Mouse (Mus musculus) thymus, adult 2 months (tissue): ENCODE results near the gene Ssna1. TPM values are rescaled to one million over a fixed set of nuclear protein-coding genes. Genes with fewer than 3 reads are reported as not detected.

ENCODE experiments used
- DNase-seq: peaks from one replicate; pipeline ENCODE4 v3.0.0; 2021
- H3K27ac ChIP-seq: fragments of 200-500 bp; 2 replicates; pipeline ENCODE4 v1.5.1; 2012; ENCODE audit warnings: low read length, control low read depth; ENCODE audit not compliant: control insufficient read depth, insufficient read depth
- H3K27me3 ChIP-seq: fragments of 200-500 bp; 2 replicates; pipeline ENCODE4 v1.6.1; 2012; ENCODE audit warnings: mild to moderate bottlenecking, low read length, moderate library complexity, mixed read lengths; ENCODE audit not compliant: control insufficient read depth, insufficient read depth
- H3K36me3 ChIP-seq: fragments of 200-500 bp; 2 replicates; pipeline ENCODE4 v1.6.1; 2012; ENCODE audit warnings: mild to moderate bottlenecking, low read length, moderate library complexity; ENCODE audit not compliant: control insufficient read depth, insufficient read depth
- H3K4me1 ChIP-seq: fragments of 200-500 bp; replicated peaks from 2 replicates; pipeline ENCODE4 v1.6.1; 2012; ENCODE audit warnings: low read length; ENCODE audit not compliant: control insufficient read depth, insufficient read depth
- H3K4me3 ChIP-seq: fragments of 200-500 bp; 2 replicates; pipeline ENCODE4 v1.5.1; 2012; ENCODE audit warnings: mild to moderate bottlenecking, low read length, control low read depth, moderate library complexity; ENCODE audit not compliant: control insufficient read depth, insufficient read depth
- CTCF ChIP-seq: fragments of 200-500 bp; IDR thresholded peaks from 2 replicates; pipeline ENCODE4 v1.5.1; 2012; ENCODE audit warnings: mild to moderate bottlenecking, control low read depth, low read length, moderate library complexity, borderline replicate concordance; ENCODE audit not compliant: control insufficient read depth, poor library complexity, insufficient read depth; ENCODE audit errors: extremely low read depth
- POLR2A ChIP-seq: fragments of 200-500 bp; IDR thresholded peaks from 2 replicates; pipeline ENCODE4 v1.6.1; 2012; ENCODE audit warnings: mild to moderate bottlenecking, low read length, control low read depth, moderate library complexity; ENCODE audit not compliant: control insufficient read depth, poor library complexity, insufficient read depth; ENCODE audit errors: extremely low read depth
- WGBS: fragments of 180-500 bp; shearing (Covaris S2); methylation state at CpG from one replicate; pipeline ENCODE4 v1.1.7; 2018; 5-methylcytosine and 5-hydroxymethylcytosine counted together
- polyA plus RNA-seq: library from polyadenylated mRNA; depleted of rRNA; stranded (reverse); fragments of >200 nt; gene quantifications from 2 replicates; pipeline ENCODE4 v1.2.3, GENCODE M21; 2012; rRNA removed

The Ssna1 gene
- 164 and 182 TPM in 2 replicates for polyA plus RNA-seq

- WGBS = under 1% methylated on average over 55 of the region's 55 CpGs
- Histone ChIP-seq H3K36me3 (peaks cover 32% of the 10 kb centered on the region), H3K27ac (peak within 1 kb of the TSS; percentile 61), H3K27me3 (no peaks in the 10 kb centered on the region), H3K4me1 (peaks cover 17% of the 10 kb centered on the region), H3K4me3 (peak within 1 kb of the TSS; percentile 87)
- peak; percentile 97 for DNase-seq
- TF ChIP-seq POLR2A (peak; percentile 81), CTCF (peak; percentile 15; the same call in 1 of the 2 replicates)
Observed at GRCm38 (mm10) chr2:25271827-25272511, at the start of gene Ssna1, which contains the start of gene Anapc2. Gene Ssna1, minus strand, starts transcription at chr2:25272438. Gene Anapc2, plus strand, starts transcription at chr2:25272478.

- Histone ChIP-seq H3K4me3 (no peak overlapping the region), H3K36me3 (no peaks in the 10 kb centered on the region), H3K27me3 (no peaks in the 10 kb centered on the region; the same call in 1 of the 2 replicates), H3K27ac (no peak overlapping the region), H3K4me1 (peaks cover 8% of the 10 kb centered on the region)
- 37% methylated on average over 2 of the region's 2 CpGs for WGBS
- DNase-seq = no peak
- TF ChIP-seq CTCF = no peak
- no peak for TF ChIP-seq POLR2A
Observed at GRCm38 (mm10) chr2:25320084-25320483, 47.8 kb upstream of the Ssna1 start.

GRCm38 (mm10) chr2:25318971-25319773 lies 46.9 kb upstream of the Ssna1 start, which contains the start of gene Grin1:
Gene Grin1, minus strand, starts transcription at chr2:25319187.
- peak; percentile 63 for DNase-seq
- TF ChIP-seq CTCF = no peak
- no peak for TF ChIP-seq POLR2A
- H3K27me3 ChIP-seq = no peaks in the 10 kb centered on the region; the same call in 1 of the 2 replicates

GRCm38 (mm10) chr2:25318119-25318966 lies 46.1 kb upstream of the Ssna1 start:
- peaks cover 8% of the 10 kb centered on the region for H3K4me1 ChIP-seq
- DNase-seq = no peak
- H3K4me3 ChIP-seq = no peak overlapping the region
- H3K36me3 ChIP-seq = no peaks in the 10 kb centered on the region
- TF ChIP-seq POLR2A (no peak), CTCF (no peak)
- H3K27me3 ChIP-seq = no peaks in the 10 kb centered on the region; the same call in 1 of the 2 replicates
- no peak overlapping the region for H3K27ac ChIP-seq
- WGBS = 9% methylated on average over 31 of the region's 31 CpGs

More at GRCm38 (mm10) chr2:25318971-25319773, 46.9 kb upstream of the Ssna1 start, which contains the start of gene Grin1:
- Histone ChIP-seq H3K36me3 (no peaks in the 10 kb centered on the region), H3K4me3 (no peak within 1 kb of the TSS), H3K27ac (no peak within 1 kb of the TSS), H3K4me1 (peaks cover 8% of the 10 kb centered on the region)
- 13% methylated on average over 58 of the region's 58 CpGs for WGBS

GRCm38 (mm10) chr2:25311491-25311891 lies 39.3 kb upstream of the Ssna1 start:
- no peak overlapping the region for H3K27ac ChIP-seq
- no peak for DNase-seq
- no peak for TF ChIP-seq CTCF
- no peak for TF ChIP-seq POLR2A
- H3K36me3 ChIP-seq = no peaks in the 10 kb centered on the region
- no peak overlapping the region for H3K4me3 ChIP-seq
- H3K4me1 ChIP-seq = no peaks in the 10 kb centered on the region
- WGBS = 9% methylated on average over 11 of the region's 11 CpGs
- H3K27me3 ChIP-seq = peaks cover 9% of the 10 kb centered on the region; the same call in 1 of the 2 replicates
